Mouse (Mus musculus) MEL (cell line): ENCODE data around the gene Trim26. TPM values are rescaled to one million over a fixed set of nuclear protein-coding genes. Genes with fewer than 3 reads are reported as not detected.

Experiments used
- DNase-seq: peaks from one replicate; pipeline ENCODE4 v3.0.0; 2011; ENCODE audit warnings: low read depth, low spot score
- H3K27ac ChIP-seq: 2 replicates; pipeline ENCODE4 v1.5.1; 2012; ENCODE audit warnings: low read depth, mild to moderate bottlenecking, control low read depth, low read length, moderate library complexity; ENCODE audit not compliant: control insufficient read depth
- H3K27me3 ChIP-seq, 2 experiments: fragments of 150-350 bp in 1 of 2; sonication (generic) in 1 of 2; 2 replicates each; pipeline ENCODE4 v1.6.1; 2012; ENCODE audit warnings: low read length in 2 of 2, mild to moderate bottlenecking in 2 of 2, improper control_type of control experiment in 1 of 2, moderate library complexity in 1 of 2; ENCODE audit not compliant: insufficient read depth in 2 of 2, control insufficient read depth in 1 of 2
- H3K36me3 ChIP-seq, 2 experiments: 2 replicates each; pipeline ENCODE4 v1.6.1; 2012 to 2014; ENCODE audit warnings: low read length in 2 of 2, improper control_type of control experiment in 1 of 2, inconsistent platforms in 1 of 2, mild to moderate bottlenecking in 1 of 2; ENCODE audit not compliant: insufficient read depth in 2 of 2, control insufficient read depth in 1 of 2
- H3K4me1 ChIP-seq, 2 experiments: fragments of 150-350 bp in 1 of 2; sonication (generic) in 1 of 2; 2 replicates each; pipeline ENCODE4 v1.6.1; 2012; ENCODE audit warnings: low read length in 2 of 2, improper control_type of control experiment in 1 of 2, mild to moderate bottlenecking in 1 of 2; ENCODE audit not compliant: insufficient read depth in 2 of 2, control insufficient read depth in 1 of 2
- H3K4me3 ChIP-seq, 2 experiments: fragments of 150-350 bp in 1 of 2; sonication (generic) in 1 of 2; 2 replicates each; pipeline ENCODE4 v1.5.1; 2012; ENCODE audit warnings: low read depth in 2 of 2, low read length in 2 of 2, mild to moderate bottlenecking in 2 of 2, moderate library complexity in 2 of 2, control low read depth in 1 of 2, improper control_type of control experiment in 1 of 2; ENCODE audit not compliant: control insufficient read depth in 1 of 2, insufficient read depth in 1 of 2
- H3K79me2 ChIP-seq: 2 replicates; pipeline ENCODE4 v1.6.1; 2012; ENCODE audit warnings: mild to moderate bottlenecking, low read length, moderate library complexity; ENCODE audit not compliant: control insufficient read depth, poor library complexity, insufficient read depth
- H3K9ac ChIP-seq: 2 replicates; pipeline ENCODE4 v1.6.1; 2012; ENCODE audit warnings: low read depth, mild to moderate bottlenecking, control low read depth, low read length, moderate library complexity; ENCODE audit not compliant: control insufficient read depth, poor library complexity, severe bottlenecking
- H3K9me3 ChIP-seq: fragments of 150-350 bp; sonication (generic); replicated peaks from 2 replicates; pipeline ENCODE4 v1.6.1; 2012; ENCODE audit warnings: mild to moderate bottlenecking, low read length, improper control_type of control experiment, moderate library complexity; ENCODE audit not compliant: insufficient read depth
- ELF1 ChIP-seq: IDR thresholded peaks from 2 replicates; pipeline ENCODE4 v1.6.1; 2014; ENCODE audit warnings: low read depth, mild to moderate bottlenecking, inconsistent platforms, low read length, improper control_type of control experiment, moderate library complexity
- ETS1 ChIP-seq: IDR thresholded peaks from 2 replicates; pipeline ENCODE4 v1.6.1; 2012; ENCODE audit warnings: low read depth, mild to moderate bottlenecking, inconsistent platforms, low read length, improper control_type of control experiment, moderate library complexity
- HCFC1 ChIP-seq: IDR thresholded peaks from 2 replicates; pipeline ENCODE4 v1.6.1; 2012; ENCODE audit warnings: low read depth, mild to moderate bottlenecking, inconsistent platforms, low read length, improper control_type of control experiment, moderate library complexity
- MAFK ChIP-seq: IDR thresholded peaks from 2 replicates; pipeline ENCODE4 v1.6.1; 2011; ENCODE audit warnings: low read depth, mild to moderate bottlenecking, low read length, improper control_type of control experiment, borderline replicate concordance
- MEF2A ChIP-seq: IDR thresholded peaks from 2 replicates; pipeline ENCODE4 v1.6.1; 2014; ENCODE audit warnings: low read depth, mild to moderate bottlenecking, inconsistent platforms, low read length, improper control_type of control experiment; ENCODE audit not compliant: poor library complexity, insufficient replicate concordance, severe bottlenecking; ENCODE audit errors: extremely low read depth
- MXI1 ChIP-seq: IDR thresholded peaks from 2 replicates; pipeline ENCODE4 v1.6.1; 2011; ENCODE audit warnings: mild to moderate bottlenecking, low read depth, low read length, improper control_type of control experiment
- POLR2A ChIP-seq, 2 experiments: IDR thresholded peaks; 2 replicates each; pipeline ENCODE4 v1.6.1; 2011 to 2012; ENCODE audit warnings: low read length in 2 of 2, mild to moderate bottlenecking in 2 of 2, control low read depth in 1 of 2, improper control_type of control experiment in 1 of 2, low read depth in 1 of 2, moderate library complexity in 1 of 2; ENCODE audit not compliant: control insufficient read depth in 1 of 2, insufficient read depth in 1 of 2, poor library complexity in 1 of 2
- POLR2AphosphoS5 ChIP-seq: IDR thresholded peaks from 2 replicates; pipeline ENCODE4 v1.6.1; 2012; ENCODE audit warnings: low read depth, borderline replicate concordance, mild to moderate bottlenecking, inconsistent platforms, low read length, moderate library complexity, mixed read lengths
- SMC3 ChIP-seq: IDR thresholded peaks from 2 replicates; pipeline ENCODE4 v1.6.1; 2011; ENCODE audit warnings: low read depth, low read length, improper control_type of control experiment
- TBP ChIP-seq: IDR thresholded peaks from 2 replicates; pipeline ENCODE4 v1.8.0; 2011; ENCODE audit warnings: low read depth, low read length, improper control_type of control experiment
- TCF12 ChIP-seq: IDR thresholded peaks from 2 replicates; pipeline ENCODE4 v1.6.1; 2014; ENCODE audit warnings: low read depth, mild to moderate bottlenecking, inconsistent platforms, low read length, improper control_type of control experiment, moderate library complexity
- ZMIZ1 ChIP-seq: IDR thresholded peaks from 2 replicates; pipeline ENCODE4 v1.6.1; 2012; ENCODE audit warnings: low read depth, mild to moderate bottlenecking, inconsistent platforms, low read length, improper control_type of control experiment, moderate library complexity
- polyA plus RNA-seq, 2 experiments: library from polyadenylated mRNA; stranded (reverse) in 1 of 2; unstranded in 1 of 2; fragments of >175 nt in 1 of 2; fragments of >200 nt in 1 of 2; gene quantifications; 2 replicates each; pipeline versions ENCODE4 v1.2.1 to v1.2.4; 2012; ENCODE audit warnings: low replicate concordance in 2 of 2, low read depth in 1 of 2; ENCODE audit not compliant: insufficient read length in 2 of 2, insufficient read depth in 1 of 2, missing spikeins in 1 of 2
- total RNA-seq: library from RNA; depleted of rRNA; stranded (reverse); fragments of 300-350 nt; gene quantifications from 2 replicates; pipeline ENCODE4 v1.2.3, GENCODE M21; 2012

Gene Trim26
- total and polyA plus RNA-seq, 3 experiments = 5.6 to 12.4 TPM; not detected in 1

- Histone ChIP-seq H3K9ac (peak overlapping the region; percentile 55; the same call in 1 of the 2 replicates), H3K79me2 (no peaks in the 10 kb centered on the region), H3K9me3 (no peaks in the 10 kb centered on the region), H3K4me1 (peaks cover 6 to 10% of the 10 kb centered on the region in 2 experiments; a peak in 3 of 4 replicates), H3K4me3 (peak overlapping the region; percentile 58 to 90; a peak in 3 of 4 replicates), H3K27me3 (peaks cover 9 to 10% of the 10 kb centered on the region in 2 experiments), H3K27ac (no peak overlapping the region), H3K36me3 (peaks cover 0 to 3% of the 10 kb centered on the region in 2 experiments; a peak in 2 of 4 replicates)
- peak; percentile 68 for DNase-seq
- no peak for TF ChIP-seq HCFC1
- TF ChIP-seq ELF1 = no peak
- no peak for TF ChIP-seq ZMIZ1
- no peak for TF ChIP-seq ETS1
- TF ChIP-seq TCF12 = no peak
- TF ChIP-seq POLR2A (IDR thresholded peaks at IDR 0.05; ENCODE audit: control insufficient read depth in 1 of 2, insufficient read depth in 1 of 2, low read depth in 1 of 2, low read length in 2 of 2, poor library complexity in 1 of 2) = no peak
- no peak for TF ChIP-seq MAFK
- TF ChIP-seq MEF2A = no peak
- TF ChIP-seq, all 39 proteins: peak for 0
Measured at GRCm38 (mm10) chr17:36835591-36836426, 1.1 kb upstream of the Trim26 start.

DNA sequence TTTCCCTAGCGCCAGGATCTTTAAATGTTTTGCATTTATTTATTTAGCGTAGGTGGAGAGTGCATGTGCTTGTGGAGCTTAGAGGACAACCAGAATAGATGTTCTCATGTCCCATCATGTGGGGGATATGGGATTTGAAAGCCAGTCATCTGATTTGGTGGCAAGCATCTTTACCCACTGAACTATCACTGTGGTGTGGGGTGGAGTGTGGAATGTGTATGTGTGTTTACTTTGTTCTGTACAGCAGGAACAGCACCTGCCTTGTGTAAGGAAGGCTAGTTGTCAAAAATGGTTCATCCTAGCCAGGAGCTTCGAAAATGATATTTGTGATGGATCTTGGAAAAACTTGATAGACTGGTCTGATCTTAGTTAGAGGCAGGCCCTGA is 514 bp upstream of the Trim26 start:
- Histone ChIP-seq H3K79me2 (no peaks in the 10 kb centered on the region), H3K4me1 (peaks cover 6 to 10% of the 10 kb centered on the region in 2 experiments; a peak in 3 of 4 replicates)
- TF ChIP-seq MXI1 (peak; percentile 24; the same call in 1 of the 2 replicates), SMC3 (no peak), TBP (no peak)
- TF ChIP-seq, all 39 proteins: peak for 1
- Histone ChIP-seq H3K27me3 (peaks cover 7 to 9% of the 10 kb centered on the region in 2 experiments), H3K9me3 (no peaks in the 10 kb centered on the region), H3K4me3 (peak overlapping the region; percentile 58 to 90), H3K27ac (no peak overlapping the region), H3K36me3 (peaks cover 0 to 3% of the 10 kb centered on the region in 2 experiments; a peak in 2 of 4 replicates), H3K9ac (peak overlapping the region; percentile 55)
- DNase-seq = no peak

DNA sequence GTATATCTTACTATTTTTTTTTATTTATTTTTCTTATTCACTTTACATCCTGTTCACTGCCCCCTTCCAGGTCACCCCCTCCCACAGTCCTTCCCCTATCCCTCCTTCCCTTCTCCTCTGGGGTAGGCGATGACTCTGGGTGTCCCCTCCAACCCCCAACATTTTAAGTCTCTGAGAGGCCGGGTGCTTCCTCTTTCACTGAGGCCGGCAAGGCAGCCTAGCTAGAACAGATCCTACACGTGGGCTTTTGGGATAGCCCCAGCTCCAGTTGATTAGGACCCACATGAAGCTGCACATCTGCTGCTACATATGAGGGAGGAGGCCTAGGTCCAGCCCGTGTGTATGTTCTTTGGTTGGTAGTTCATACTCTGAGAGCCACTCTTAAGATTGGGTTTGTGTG is 2.1 kb downstream of the Trim26 start:
- no peak overlapping the region for H3K4me3 ChIP-seq
- H3K36me3 ChIP-seq = peaks cover 0 to 12% of the 10 kb centered on the region in 2 experiments; a peak in 2 of 4 replicates
- DNase-seq = peak; percentile 50
- peaks cover 0 to 2% of the 10 kb centered on the region in 2 experiments; a peak in 1 of 4 replicates for H3K27me3 ChIP-seq
- TF ChIP-seq POLR2AphosphoS5 = no peak
- peaks cover 10 to 19% of the 10 kb centered on the region in 2 experiments for H3K4me1 ChIP-seq
- no peak overlapping the region for H3K9ac ChIP-seq
- H3K27ac ChIP-seq = no peak overlapping the region
- H3K79me2 ChIP-seq = no peaks in the 10 kb centered on the region
- H3K9me3 ChIP-seq = no peaks in the 10 kb centered on the region
